Mouse (Mus musculus) megakaryocyte, embryonic 14.5 days (primary cell): ENCODE data around the gene Dchs2.

ENCODE experiments used
- FLI1 ChIP-seq: IDR thresholded peaks from 2 replicates; pipeline ENCODE4 v1.6.1; 2012; ENCODE audit warnings: low read length, inconsistent platforms, mixed read lengths
- GATA1 ChIP-seq: IDR thresholded peaks from 3 replicates; pipeline ENCODE4 v1.6.1; 2012; ENCODE audit warnings: mixed read lengths, low read length, inconsistent platforms, borderline replicate concordance

- no peak for TF ChIP-seq GATA1
- no peak for TF ChIP-seq FLI1
Measured at GRCm38 (mm10) chr3:83220101-83220500, 92.4 kb downstream of the Dchs2 start.
